7 mouse cellular contexts compared by ENCODE assay signal in genomic region chr19:46396109-46396508, GRCm38 (mm10). TPM values are rescaled to one million over a fixed set of nuclear protein-coding genes. Genes with fewer than 3 reads are reported as not detected.
A peak's percentile ranks its signal among the peaks of the same experiment; 100 is the strongest.
DNase-seq lines count a peak whose midpoint lies in the region; ATAC-seq lines count a peak whose summit lies in the region.

No protein-coding gene starts in this region.

- H3K9me3 ChIP-seq in lung, embryonic 16.5 days (ENCODE audit: control insufficient read depth, low read length), result no peaks in the 10 kb centered on the region
- no peaks in the 10 kb centered on the region for H3K9me3 ChIP-seq in forebrain, embryonic 13.5 days (replicated peaks)
- no peaks in the 10 kb centered on the region for H3K9me3 ChIP-seq in liver, embryonic 13.5 days (replicated peaks)
- no peaks in the 10 kb centered on the region for H3K9me3 ChIP-seq in stomach, embryonic 16.5 days (replicated peaks; ENCODE audit: control insufficient read depth, low read length)

- peak overlapping the region; percentile 76 for H3K4me2 ChIP-seq in lung, embryonic 16.5 days (ENCODE audit: low read depth, low read length)
- peak overlapping the region; percentile 91 for H3K4me2 ChIP-seq in forebrain, embryonic 13.5 days
- peak overlapping the region; percentile 77 for H3K4me2 ChIP-seq in liver, embryonic 13.5 days
- H3K4me2 ChIP-seq in stomach, embryonic 16.5 days (ENCODE audit: low read depth, low read length), result peak overlapping the region; percentile 48

- H3K36me3 ChIP-seq in lung, embryonic 16.5 days (ENCODE audit: control insufficient read depth, insufficient read depth, low read length), result peaks cover 5% of the 10 kb centered on the region; the same call in 1 of the 2 replicates
- H3K36me3 ChIP-seq in forebrain, embryonic 13.5 days (ENCODE audit: poor library complexity, severe bottlenecking), result peaks cover 3% of the 10 kb centered on the region
- peaks cover 10% of the 10 kb centered on the region for H3K36me3 ChIP-seq in liver, embryonic 13.5 days
- 0 out of 2 replicates have a peak, but pooled peaks cover under 1% of the 10 kb centered on the region for H3K36me3 ChIP-seq in stomach, embryonic 16.5 days (ENCODE audit: control insufficient read depth, insufficient read depth, low read length)

- H3K27ac ChIP-seq in lung, embryonic 16.5 days (ENCODE audit: low read length), result peak overlapping the region; percentile 9; the same call in 1 of the 2 replicates
- peak overlapping the region; percentile 84; the same call in 1 of the 2 replicates for H3K27ac ChIP-seq in forebrain, embryonic 13.5 days
- peak overlapping the region; percentile 66 for H3K27ac ChIP-seq in liver, embryonic 13.5 days
- H3K27ac ChIP-seq in stomach, embryonic 16.5 days (ENCODE audit: low read length), result no peak overlapping the region

- peak overlapping the region; percentile 78; the same call in 1 of the 2 replicates for H3K9ac ChIP-seq in lung, embryonic 16.5 days (ENCODE audit: low read length)
- peak overlapping the region; percentile 83; the same call in 1 of the 2 replicates for H3K9ac ChIP-seq in forebrain, embryonic 13.5 days
- H3K9ac ChIP-seq in liver, embryonic 13.5 days, result peak overlapping the region; percentile 59
- H3K9ac ChIP-seq in stomach, embryonic 16.5 days (ENCODE audit: low read length), result peak overlapping the region; percentile 4; the same call in 1 of the 2 replicates

- 9% methylated on average over 8 of the region's 8 CpGs for WGBS in lung, embryonic 16.5 days
- WGBS in forebrain, embryonic 13.5 days, result 9% methylated on average over 8 of the region's 8 CpGs
- 8% methylated on average over 8 of the region's 8 CpGs for WGBS in liver, embryonic 13.5 days (ENCODE audit: insufficient replicate concordance)
- WGBS in stomach, embryonic 16.5 days, result 10% methylated on average over 8 of the region's 8 CpGs

- DNase-seq in lung, adult 18-20 months, result no peak
- DNase-seq in liver, embryonic 13.5 days, result no peak
- no peak for DNase-seq in frontal cortex, postnatal 14 days (ENCODE audit: low spot score in 2 of 2)
- no peak for DNase-seq in gastrocnemius, adult 18-20 months (ENCODE audit: low spot score)

- peak overlapping the region; percentile 77 for H3K4me3 ChIP-seq in lung, embryonic 16.5 days (ENCODE audit: low read length)
- peak overlapping the region; percentile 81 for H3K4me3 ChIP-seq in forebrain, embryonic 13.5 days
- peak overlapping the region; percentile 77 for H3K4me3 ChIP-seq in liver, embryonic 13.5 days (replicated peaks)
- peak overlapping the region; percentile 79 for H3K4me3 ChIP-seq in stomach, embryonic 16.5 days (replicated peaks; ENCODE audit: low read length)

- H3K4me1 ChIP-seq in lung, embryonic 16.5 days (replicated peaks; ENCODE audit: control insufficient read depth, insufficient read depth, low read length), result peaks cover 38% of the 10 kb centered on the region
- peaks cover 50% of the 10 kb centered on the region for H3K4me1 ChIP-seq in forebrain, embryonic 13.5 days
- H3K4me1 ChIP-seq in liver, embryonic 13.5 days (replicated peaks), result peaks cover 64% of the 10 kb centered on the region
- H3K4me1 ChIP-seq in stomach, embryonic 16.5 days (ENCODE audit: control insufficient read depth, insufficient read depth, low read length), result peaks cover 30% of the 10 kb centered on the region

- no peak for ATAC-seq in lung, embryonic 16.5 days (ENCODE audit: low read depth)
- ATAC-seq in forebrain, embryonic 13.5 days, result no peak
- no peak for ATAC-seq in liver, embryonic 13.5 days (ENCODE audit: low read depth)
- ATAC-seq in stomach, embryonic 16.5 days (ENCODE audit: insufficient read depth, low FRiP score), result no peak

- H3K27me3 ChIP-seq in lung, embryonic 16.5 days (ENCODE audit: control insufficient read depth, insufficient read depth, low read depth, low read length), result no peaks in the 10 kb centered on the region
- no peaks in the 10 kb centered on the region for H3K27me3 ChIP-seq in forebrain, embryonic 13.5 days
- no peaks in the 10 kb centered on the region for H3K27me3 ChIP-seq in liver, embryonic 13.5 days
- no peaks in the 10 kb centered on the region for H3K27me3 ChIP-seq in stomach, embryonic 16.5 days (ENCODE audit: control insufficient read depth, insufficient read depth, low read length)

RNA-seq across cellular contexts. Expression of gene Actr1a, which starts 0.6 kb away (rescaled TPM):
- 132 and 137 TPM in 2 replicates for polyA plus RNA-seq in lung, embryonic 16.5 days (2015; fragmentation: Nextera tagmentation; extraction: Ambion mirVana)
- 285 and 307 TPM in 2 replicates for polyA plus RNA-seq in forebrain, embryonic 13.5 days (2015; fragmentation: Nextera tagmentation; extraction: Ambion mirVana)
- polyA plus RNA-seq in liver, embryonic 13.5 days (2015; fragmentation: Nextera tagmentation; extraction: Ambion mirVana), result 56.1 and 61.2 TPM in 2 replicates
- polyA plus RNA-seq in stomach, embryonic 16.5 days (2015; fragmentation: Nextera tagmentation; extraction: Ambion mirVana), result 135 and 146 TPM in 2 replicates
- 10 to 100 TPM; 51.8 to 57.1 TPM for total RNA-seq in gastrocnemius, adult 18-20 months (2021)

RNA-seq across cellular contexts. Expression of gene Sufu, which starts 0.6 kb away (rescaled TPM):
- polyA plus RNA-seq in lung, embryonic 16.5 days (2015; fragmentation: Nextera tagmentation; extraction: Ambion mirVana), result 28.1 and 33.8 TPM in 2 replicates
- 28.0 and 30.3 TPM in 2 replicates for polyA plus RNA-seq in forebrain, embryonic 13.5 days (2015; fragmentation: Nextera tagmentation; extraction: Ambion mirVana)
- 6.3 and 8.2 TPM in 2 replicates for polyA plus RNA-seq in liver, embryonic 13.5 days (2015; fragmentation: Nextera tagmentation; extraction: Ambion mirVana)
- 26.4 and 27.4 TPM in 2 replicates for polyA plus RNA-seq in stomach, embryonic 16.5 days (2015; fragmentation: Nextera tagmentation; extraction: Ambion mirVana)
- 1 to 10 TPM; 5.0 to 5.4 TPM for total RNA-seq in gastrocnemius, adult 18-20 months (2021)

RNA-seq across cellular contexts. Expression of gene 2310034G01Rik, which starts 46.0 kb away (rescaled TPM):
- 1.7 and 1.9 TPM in 2 replicates for polyA plus RNA-seq in lung, embryonic 16.5 days (2015; fragmentation: Nextera tagmentation; extraction: Ambion mirVana)
- polyA plus RNA-seq in forebrain, embryonic 13.5 days (2015; fragmentation: Nextera tagmentation; extraction: Ambion mirVana), result 1.7 and 2.2 TPM in 2 replicates
- polyA plus RNA-seq in liver, embryonic 13.5 days (2015; fragmentation: Nextera tagmentation; extraction: Ambion mirVana), result 0.44 and 0.59 TPM in 2 replicates
- polyA plus RNA-seq in stomach, embryonic 16.5 days (2015; fragmentation: Nextera tagmentation; extraction: Ambion mirVana), result 1.7 and 1.8 TPM in 2 replicates
- total RNA-seq in gastrocnemius, adult 18-20 months (2021), result under 1 TPM; 0.27 to 0.43 TPM

RNA-seq across cellular contexts. Expression of gene Mfsd13a, which starts 55.2 kb away (rescaled TPM):
- 10.4 and 11.4 TPM in 2 replicates for polyA plus RNA-seq in lung, embryonic 16.5 days (2015; fragmentation: Nextera tagmentation; extraction: Ambion mirVana)
- polyA plus RNA-seq in forebrain, embryonic 13.5 days (2015; fragmentation: Nextera tagmentation; extraction: Ambion mirVana), result 7.6 and 7.8 TPM in 2 replicates
- 10.6 and 12.3 TPM in 2 replicates for polyA plus RNA-seq in liver, embryonic 13.5 days (2015; fragmentation: Nextera tagmentation; extraction: Ambion mirVana)
- 13.8 and 16.8 TPM in 2 replicates for polyA plus RNA-seq in stomach, embryonic 16.5 days (2015; fragmentation: Nextera tagmentation; extraction: Ambion mirVana)
- 1 to 10 TPM; 1.6 to 1.9 TPM for total RNA-seq in gastrocnemius, adult 18-20 months (2021)

RNA-seq across cellular contexts. Expression of gene Cuedc2, which starts 57.6 kb away (rescaled TPM):
- 144 and 153 TPM in 2 replicates for polyA plus RNA-seq in lung, embryonic 16.5 days (2015; fragmentation: Nextera tagmentation; extraction: Ambion mirVana)
- polyA plus RNA-seq in forebrain, embryonic 13.5 days (2015; fragmentation: Nextera tagmentation; extraction: Ambion mirVana), result 304 and 309 TPM in 2 replicates
- polyA plus RNA-seq in liver, embryonic 13.5 days (2015; fragmentation: Nextera tagmentation; extraction: Ambion mirVana), result 85.6 and 86.7 TPM in 2 replicates
- 131 and 133 TPM in 2 replicates for polyA plus RNA-seq in stomach, embryonic 16.5 days (2015; fragmentation: Nextera tagmentation; extraction: Ambion mirVana)
- total RNA-seq in gastrocnemius, adult 18-20 months (2021), result 10 to 100 TPM; 59.8 to 65.7 TPM

Comparison
In these comparisons a context has a peak if more than half of its experiments do, and no peak if none do; other contexts are left out.
1. H3K9ac ChIP-seq: peak in every context shown above with its lines; median percentile 83 in forebrain, embryonic 13.5 days; 78 in lung, embryonic 16.5 days; 59 in liver, embryonic 13.5 days; 4 in stomach, embryonic 16.5 days.